Mouse (Mus musculus) CH12.LX (cell line): ENCODE measurements at regions not wholly inside any gene's neighbourhood (a gene's known extent, or its start where the extent isn't known, plus 50 kb on each side); places are given as distances from the start of the nearest gene placed in this dataset.
A peak's percentile ranks its signal among the peaks of the same experiment; 100 is the strongest.

Source experiments
- DNase-seq: peaks from one replicate; pipeline ENCODE4 v3.0.0-alpha.2; 2013; ENCODE audit errors: extremely low read depth
- H3K27ac ChIP-seq: 2 replicates; pipeline ENCODE4 v1.5.1; 2012; ENCODE audit warnings: low read depth, mild to moderate bottlenecking, control low read depth, moderate library complexity; ENCODE audit not compliant: insufficient read depth
- H3K27me3 ChIP-seq: replicated peaks from 2 replicates; pipeline ENCODE3; 2012; ENCODE audit warnings: inconsistent platforms
- H3K36me3 ChIP-seq, 2 experiments: replicated peaks in 1 of 2; 2 replicates each; pipeline versions ENCODE3 to v1.6.1; 2012; ENCODE audit warnings: inconsistent platforms in 1 of 2, low read length in 1 of 2, mild to moderate bottlenecking in 1 of 2, mixed read lengths in 1 of 2, moderate library complexity in 1 of 2; ENCODE audit not compliant: control insufficient read depth in 1 of 2, insufficient read depth in 1 of 2
- H3K4me1 ChIP-seq, 2 experiments: 2 replicates each; pipeline ENCODE4 v1.6.1; 2012; ENCODE audit warnings: inconsistent platforms in 1 of 2, moderate library complexity in 1 of 2; ENCODE audit not compliant: insufficient read depth in 2 of 2, control insufficient read depth in 1 of 2
- H3K4me2 ChIP-seq: 2 replicates; pipeline ENCODE4 v1.6.1; 2012; ENCODE audit warnings: low read depth, mild to moderate bottlenecking, control low read depth; ENCODE audit not compliant: poor library complexity, insufficient read depth, severe bottlenecking
- H3K4me3 ChIP-seq, 3 experiments: fragments of 150-350 bp in 1 of 3; sonication (generic) in 1 of 3; replicated peaks in 1 of 3; 2 replicates each; pipeline versions ENCODE3 to v1.5.1; 2011 to 2012; ENCODE audit warnings: low read depth in 2 of 3, low read length in 2 of 3, mild to moderate bottlenecking in 2 of 3, moderate library complexity in 2 of 3, control low read depth in 1 of 3, improper control_type of control experiment in 1 of 3, inconsistent platforms in 1 of 3, mixed read lengths in 1 of 3; ENCODE audit not compliant: poor library complexity in 1 of 3
- H3K79me2 ChIP-seq: replicated peaks from 2 replicates; pipeline ENCODE4 v1.6.1; 2012; ENCODE audit warnings: mild to moderate bottlenecking, moderate library complexity; ENCODE audit not compliant: control insufficient read depth, poor library complexity, insufficient read depth, severe bottlenecking; ENCODE audit errors: extremely low read depth
- H3K9ac ChIP-seq: 2 replicates; pipeline ENCODE4 v1.6.1; 2012; ENCODE audit warnings: low read depth, mild to moderate bottlenecking, control low read depth, moderate library complexity; ENCODE audit not compliant: insufficient read depth
- H3K9me3 ChIP-seq: replicated peaks from 2 replicates; pipeline ENCODE3; 2012; ENCODE audit warnings: low read length, inconsistent platforms, mixed read lengths
- CHD1 ChIP-seq: IDR thresholded peaks from 2 replicates; pipeline ENCODE4 v1.6.1; 2012; ENCODE audit warnings: low read depth, low read length, improper control_type of control experiment, inconsistent platforms
- CTCF ChIP-seq, 2 experiments: IDR thresholded peaks in 1 of 2; conservative IDR thresholded peaks in 1 of 2; 2 replicates each; pipeline ENCODE4 v1.5.1; 2011 to 2012; ENCODE audit warnings: low read depth in 2 of 2, low read length in 2 of 2, improper control_type of control experiment in 1 of 2, inconsistent platforms in 1 of 2, mild to moderate bottlenecking in 1 of 2, moderate library complexity in 1 of 2
- GABPA ChIP-seq: IDR thresholded peaks from 2 replicates; pipeline ENCODE4 v1.6.1; 2012; ENCODE audit warnings: low read depth, low read length, improper control_type of control experiment, inconsistent platforms; ENCODE audit not compliant: insufficient replicate concordance
- HCFC1 ChIP-seq: IDR thresholded peaks from 2 replicates; pipeline ENCODE4 v1.6.1; 2012; ENCODE audit warnings: low read depth, mild to moderate bottlenecking, inconsistent platforms, low read length, improper control_type of control experiment
- IRF4 ChIP-seq: IDR thresholded peaks from 2 replicates; pipeline ENCODE4 v1.6.1; 2014; ENCODE audit warnings: low read depth, mild to moderate bottlenecking, inconsistent platforms, low read length, improper control_type of control experiment
- JUND ChIP-seq: conservative IDR thresholded peaks from 2 replicates; pipeline ENCODE4 v1.6.1; 2011; ENCODE audit warnings: low read depth, low read length, improper control_type of control experiment
- MAZ ChIP-seq: IDR thresholded peaks from 2 replicates; pipeline ENCODE4 v1.6.1; 2012; ENCODE audit warnings: low read depth, mild to moderate bottlenecking, inconsistent platforms, low read length, improper control_type of control experiment, moderate library complexity
- MXI1 ChIP-seq: IDR thresholded peaks from 2 replicates; pipeline ENCODE4 v1.6.1; 2011; ENCODE audit warnings: mild to moderate bottlenecking, low read depth, low read length, improper control_type of control experiment
- MYC ChIP-seq: IDR thresholded peaks from 2 replicates; pipeline ENCODE4 v1.6.1; 2011; ENCODE audit warnings: low read depth, mild to moderate bottlenecking, improper control_type of control experiment, low read length
- NELFE ChIP-seq: IDR thresholded peaks from 2 replicates; pipeline ENCODE4 v1.6.1; 2011; ENCODE audit warnings: low read depth, low read length, improper control_type of control experiment
- POLR2AphosphoS2 ChIP-seq: IDR thresholded peaks from 2 replicates; pipeline ENCODE4 v1.6.1; 2011; ENCODE audit warnings: low read depth, low read length, improper control_type of control experiment
- RAD21 ChIP-seq: IDR thresholded peaks from 2 replicates; pipeline ENCODE4 v1.6.1; 2011; ENCODE audit warnings: low read depth, mild to moderate bottlenecking, low read length, improper control_type of control experiment, moderate library complexity
- UBTF ChIP-seq: IDR thresholded peaks from 2 replicates; pipeline ENCODE4 v1.6.1; 2012; ENCODE audit warnings: low read depth, mild to moderate bottlenecking, inconsistent platforms, low read length, improper control_type of control experiment, moderate library complexity
- USF1 ChIP-seq: IDR thresholded peaks from 2 replicates; pipeline ENCODE4 v1.6.1; 2014; ENCODE audit warnings: low read depth, mild to moderate bottlenecking, inconsistent platforms, low read length, improper control_type of control experiment
- USF2 ChIP-seq: conservative IDR thresholded peaks from 2 replicates; pipeline ENCODE4 v1.6.1; 2011; ENCODE audit warnings: low read depth, low read length, improper control_type of control experiment
- ZNF384 ChIP-seq: IDR thresholded peaks from 2 replicates; pipeline ENCODE4 v1.6.1; 2012; ENCODE audit warnings: low read depth, low read length, improper control_type of control experiment, inconsistent platforms
- dilution Hi-C: fragments of 300-500 bp; cut with MboI; formaldehyde crosslinking; loops from 2 replicates; pipeline ENCODE4 v1.14.3; 2020; ENCODE audit warnings: low sequenced_read_pairs; ENCODE audit not compliant: extremely low pct_unique_long_range_greater_than_20kb, extremely low pct_ligation_motif_present
- in situ Hi-C: fragments of 300-500 bp; cut with MboI; formaldehyde crosslinking; loops from 3 replicates; pipeline ENCODE4 v1.14.3; 2019; ENCODE audit warnings: low sequenced_read_pairs, low pct_ligation_motif_present, low pct_unique_long_range_greater_than_20kb, mixed read lengths

DNA sequence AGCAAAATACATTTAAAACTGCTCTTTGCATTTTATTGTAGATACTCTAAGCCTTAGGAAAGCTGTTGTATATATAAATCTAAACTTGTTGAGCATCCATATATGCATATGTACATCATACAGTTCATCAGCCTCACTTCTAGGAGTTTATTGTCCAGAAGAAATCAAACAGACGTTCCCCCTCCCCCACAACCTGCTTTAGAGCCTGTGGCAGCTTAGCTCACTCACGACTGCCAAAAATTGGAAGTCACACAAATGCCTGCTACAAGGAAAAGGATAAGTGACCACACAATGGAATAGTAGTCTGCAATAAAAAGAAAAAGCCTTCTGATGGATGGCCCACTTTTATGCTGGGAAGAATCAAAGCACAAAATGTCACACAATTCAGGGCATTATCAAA, 267.8 kb downstream of the Tcerg1l start:
- no peak for DNase-seq
- TF ChIP-seq POLR2AphosphoS2 (no peak), USF2 (no peak), UBTF (no peak), HCFC1 (no peak), NELFE (no peak), ZNF384 (no peak), MAZ (no peak), CHD1 (no peak), USF1 (no peak), MXI1 (no peak), JUND (no peak), MYC (no peak), IRF4 (no peak), GABPA (no peak), RAD21 (no peak)
- Histone ChIP-seq H3K4me3 (no peak overlapping the region), H3K4me1 (no peaks in the 10 kb centered on the region), H3K9ac (no peak overlapping the region), H3K36me3 (no peaks in the 10 kb centered on the region), H3K27ac (no peak overlapping the region), H3K4me2 (no peak overlapping the region), H3K79me2 (no peaks in the 10 kb centered on the region), H3K9me3 (no peaks in the 10 kb centered on the region), H3K27me3 (peaks cover 92% of the 10 kb centered on the region)
- in situ Hi-C loops (no loop called here), dilution Hi-C loops (no loop called here)

- no peak for DNase-seq
- Histone ChIP-seq H3K27me3 (peaks cover 93% of the 10 kb centered on the region), H3K9ac (no peak overlapping the region), H3K9me3 (no peaks in the 10 kb centered on the region), H3K79me2 (no peaks in the 10 kb centered on the region), H3K36me3 (no peaks in the 10 kb centered on the region), H3K4me3 (no peak overlapping the region), H3K4me1 (no peaks in the 10 kb centered on the region), H3K4me2 (no peak overlapping the region), H3K27ac (no peak overlapping the region)
- in situ Hi-C loops (no loop called here), dilution Hi-C loops (no loop called here)
- no peak for TF ChIP-seq ZNF384
- peak; percentile 13 to 18; a peak in 2 of 4 replicates for TF ChIP-seq CTCF (conservative IDR thresholded peaks at IDR 0.05 in 1 of 2, IDR thresholded peaks at IDR 0.05 in 1 of 2; ENCODE audit: low read depth in 2 of 2, low read length in 2 of 2)
Observed at GRCm38 (mm10) chr7:138133427-138133826, 264.1 kb downstream of the Tcerg1l start.
